Mouse (Mus musculus): ENCODE results near the gene Cacna2d2. TPM values are rescaled to one million over a fixed set of nuclear protein-coding genes. Genes with fewer than 3 reads are reported as not detected.

Cacna2d2 gene
- polyA plus RNA-seq, 1 experiment = not detected

GRCm38 (mm10) chr9:107502131-107502846 lies 102.9 kb downstream of the Cacna2d2 start:
- Histone ChIP-seq H3K4me3 (replicated peaks) (no peak overlapping the region), H3K4me1 (no peaks in the 10 kb centered on the region), H3K36me3 (replicated peaks; ENCODE audit: low read length) (no peaks in the 10 kb centered on the region), H3K9me3 (no peaks in the 10 kb centered on the region), H3K27me3 (replicated peaks) (peaks cover 72% of the 10 kb centered on the region)
- TF ChIP-seq FLI1 (IDR thresholded peaks at IDR 0.05; ENCODE audit: low read length) = no peak
- TF ChIP-seq GATA1 (IDR thresholded peaks at IDR 0.05; ENCODE audit: borderline replicate concordance, low read length) = no peak

GRCm38 (mm10) chr9:107504662-107505537 lies 105.5 kb downstream of the Cacna2d2 start:
- Histone ChIP-seq H3K27me3 (replicated peaks) (peaks cover 80% of the 10 kb centered on the region), H3K4me1 (no peaks in the 10 kb centered on the region), H3K36me3 (replicated peaks; ENCODE audit: low read length) (no peaks in the 10 kb centered on the region)

GRCm38 (mm10) chr9:107508266-107508665 lies 108.9 kb downstream of the Cacna2d2 start:
- H3K9me3 ChIP-seq = no peaks in the 10 kb centered on the region
- H3K27me3 ChIP-seq (replicated peaks) = peaks cover 76% of the 10 kb centered on the region
- H3K4me1 ChIP-seq = no peaks in the 10 kb centered on the region
- no peak overlapping the region for H3K4me3 ChIP-seq (replicated peaks)
- no peaks in the 10 kb centered on the region for H3K36me3 ChIP-seq (replicated peaks; ENCODE audit: low read length)
- TF ChIP-seq GATA1 (IDR thresholded peaks at IDR 0.05; ENCODE audit: borderline replicate concordance, low read length) (no peak), FLI1 (IDR thresholded peaks at IDR 0.05; ENCODE audit: low read length) (no peak)

More at GRCm38 (mm10) chr9:107504662-107505537, 105.5 kb downstream of the Cacna2d2 start:
- H3K9me3 ChIP-seq = no peaks in the 10 kb centered on the region
- H3K4me3 ChIP-seq (replicated peaks) = no peak overlapping the region
- no peak for TF ChIP-seq FLI1 (IDR thresholded peaks at IDR 0.05; ENCODE audit: low read length)
- no peak for TF ChIP-seq GATA1 (IDR thresholded peaks at IDR 0.05; ENCODE audit: borderline replicate concordance, low read length)

GRCm38 (mm10) chr9:107510384-107511100 lies 111.1 kb downstream of the Cacna2d2 start:
- Histone ChIP-seq H3K9me3 (no peaks in the 10 kb centered on the region), H3K4me3 (replicated peaks) (no peak overlapping the region), H3K27me3 (replicated peaks) (peaks cover 79% of the 10 kb centered on the region), H3K36me3 (replicated peaks; ENCODE audit: low read length) (no peaks in the 10 kb centered on the region), H3K4me1 (peaks cover 4% of the 10 kb centered on the region; the same call in 1 of the 2 replicates)
- no peak for TF ChIP-seq FLI1 (IDR thresholded peaks at IDR 0.05; ENCODE audit: low read length)
- TF ChIP-seq GATA1 (IDR thresholded peaks at IDR 0.05; ENCODE audit: borderline replicate concordance, low read length) = no peak

- Histone ChIP-seq H3K27me3 (replicated peaks) (peaks cover 76% of the 10 kb centered on the region), H3K4me3 (replicated peaks) (no peak overlapping the region), H3K36me3 (replicated peaks; ENCODE audit: low read length) (no peaks in the 10 kb centered on the region), H3K4me1 (peaks cover 4% of the 10 kb centered on the region; the same call in 1 of the 2 replicates), H3K9me3 (no peaks in the 10 kb centered on the region)
- TF ChIP-seq GATA1 (IDR thresholded peaks at IDR 0.05; ENCODE audit: borderline replicate concordance, low read length) (no peak), FLI1 (IDR thresholded peaks at IDR 0.05; ENCODE audit: low read length) (no peak)
Observed at GRCm38 (mm10) chr9:107511436-107511835, 112.0 kb downstream of the Cacna2d2 start.

GRCm38 (mm10) chr9:107512326-107512725 lies 112.9 kb downstream of the Cacna2d2 start:
- H3K9me3 ChIP-seq = no peaks in the 10 kb centered on the region
- H3K36me3 ChIP-seq (replicated peaks; ENCODE audit: low read length) = no peaks in the 10 kb centered on the region
- TF ChIP-seq GATA1 (IDR thresholded peaks at IDR 0.05; ENCODE audit: borderline replicate concordance, low read length) = no peak
- no peak for TF ChIP-seq FLI1 (IDR thresholded peaks at IDR 0.05; ENCODE audit: low read length)
- peaks cover 76% of the 10 kb centered on the region for H3K27me3 ChIP-seq (replicated peaks)
- H3K4me1 ChIP-seq = peaks cover 4% of the 10 kb centered on the region; the same call in 1 of the 2 replicates
- H3K4me3 ChIP-seq (replicated peaks) = no peak overlapping the region

GRCm38 (mm10) chr9:107514303-107514955 lies 115.0 kb downstream of the Cacna2d2 start:
- Histone ChIP-seq H3K27me3 (replicated peaks) (peaks cover 76% of the 10 kb centered on the region), H3K4me1 (peaks cover 4% of the 10 kb centered on the region; the same call in 1 of the 2 replicates), H3K36me3 (replicated peaks; ENCODE audit: low read length) (no peaks in the 10 kb centered on the region), H3K9me3 (no peaks in the 10 kb centered on the region), H3K4me3 (replicated peaks) (no peak overlapping the region)
- TF ChIP-seq FLI1 (IDR thresholded peaks at IDR 0.05; ENCODE audit: low read length) (no peak), GATA1 (IDR thresholded peaks at IDR 0.05; ENCODE audit: borderline replicate concordance, low read length) (no peak)

GRCm38 (mm10) chr9:107520331-107520730 lies 120.9 kb downstream of the Cacna2d2 start:
- peaks cover 39% of the 10 kb centered on the region for H3K4me1 ChIP-seq
- no peaks in the 10 kb centered on the region for H3K9me3 ChIP-seq
- H3K27me3 ChIP-seq (replicated peaks) = peaks cover 85% of the 10 kb centered on the region

GRCm38 (mm10) chr9:107521190-107521589 lies 121.8 kb downstream of the Cacna2d2 start:
- Histone ChIP-seq H3K4me3 (replicated peaks) (peak overlapping the region; percentile 84), H3K4me1 (peaks cover 41% of the 10 kb centered on the region), H3K36me3 (replicated peaks; ENCODE audit: low read length) (no peaks in the 10 kb centered on the region), H3K9me3 (no peaks in the 10 kb centered on the region), H3K27me3 (replicated peaks) (peaks cover 90% of the 10 kb centered on the region)
- no peak for TF ChIP-seq FLI1 (IDR thresholded peaks at IDR 0.05; ENCODE audit: low read length)
- TF ChIP-seq GATA1 (IDR thresholded peaks at IDR 0.05; ENCODE audit: borderline replicate concordance, low read length) = no peak

More at GRCm38 (mm10) chr9:107520331-107520730, 120.9 kb downstream of the Cacna2d2 start:
- TF ChIP-seq FLI1 (IDR thresholded peaks at IDR 0.05; ENCODE audit: low read length) (no peak), GATA1 (IDR thresholded peaks at IDR 0.05; ENCODE audit: borderline replicate concordance, low read length) (no peak)
- no peaks in the 10 kb centered on the region for H3K36me3 ChIP-seq (replicated peaks; ENCODE audit: low read length)
- no peak overlapping the region for H3K4me3 ChIP-seq (replicated peaks)

All from megakaryocyte, embryonic 14.5 days (primary cell).